Comparison of ENCODE assay signal across 25 mouse cellular contexts in the genomic region with DNA sequence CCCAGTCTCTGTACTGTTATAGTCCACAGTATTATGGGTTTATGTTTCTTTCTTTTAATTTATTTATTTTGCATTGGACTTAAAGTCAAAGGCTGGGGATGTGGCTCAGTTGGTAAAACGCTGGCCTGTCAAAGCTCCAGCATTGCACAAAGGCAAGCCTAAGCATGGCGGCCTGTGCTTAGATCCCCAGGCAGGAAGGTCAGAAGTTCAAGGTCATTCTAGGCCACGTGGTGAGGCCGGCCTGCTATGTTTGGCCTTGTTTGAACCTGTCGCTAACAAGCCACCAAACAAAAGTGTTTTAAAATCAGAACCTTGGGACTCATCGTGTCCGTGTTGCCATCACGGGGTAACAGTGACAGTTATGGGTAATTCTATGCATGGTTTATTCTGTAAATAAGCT. TPM values are rescaled to one million over a fixed set of nuclear protein-coding genes. Genes with fewer than 3 reads are reported as not detected.
DNase-seq lines count a peak whose midpoint lies in the region; ATAC-seq and TF ChIP-seq lines count a peak whose summit lies in the region.
"Had no signal": no experiment of that assay in that cellular context is flagged by ENCODE, and none has a peak within 500 bp of the region (broad histone marks: within the 10 kb centered on the region; RNA-seq: fewer than 3 reads in every experiment).

No protein-coding gene starts in this region.

- H3K79me2 ChIP-seq in heart, adult 2 months (replicated peaks; ENCODE audit: control insufficient read depth, insufficient read depth, low read length) = no peaks in the 10 kb centered on the region

- peak; percentile 91 for TF ChIP-seq EP300 in ES-Bruce4 (IDR thresholded peaks at IDR 0.05; ENCODE audit: insufficient read depth, low read depth, low read length)
- TF ChIP-seq EP300 in heart, adult 2 months (IDR thresholded peaks at IDR 0.05; ENCODE audit: insufficient read depth, low read depth, low read length) = no peak

- intact Hi-C loops in heart, postnatal 36 days (cut with DNase I) = no loop called here
- intact Hi-C loops in heart, adult 2 months (cut with DNase I) = no loop called here

- no peaks in the 10 kb centered on the region for H3K27me3 ChIP-seq in ES-Bruce4 (ENCODE audit: control insufficient read depth, insufficient read depth, low read length, poor library complexity, severe bottlenecking)
- no peaks in the 10 kb centered on the region for H3K27me3 ChIP-seq in midbrain, embryonic 14.5 days (ENCODE audit: control insufficient read depth, insufficient read depth, low read length)
- no peaks in the 10 kb centered on the region for H3K27me3 ChIP-seq in heart, adult 2 months (ENCODE audit: control insufficient read depth, insufficient read depth, low read length)
- H3K27me3 ChIP-seq: heart, embryonic 13.5 days; hindbrain, embryonic 12.5 days; intestine, embryonic 15.5 days; limb, embryonic 12.5 days had no signal

- no peak overlapping the region for H3K9ac ChIP-seq in ES-Bruce4 (ENCODE audit: low read depth, poor library complexity, severe bottlenecking)
- H3K9ac ChIP-seq in midbrain, embryonic 14.5 days (replicated peaks; ENCODE audit: low read length) = no peak overlapping the region
- H3K9ac ChIP-seq in heart, adult 2 months (ENCODE audit: low read depth, low read length) = no peak overlapping the region
- H3K9ac ChIP-seq: heart, embryonic 13.5 days; hindbrain, embryonic 12.5 days; intestine, embryonic 15.5 days; limb, embryonic 12.5 days had no signal

- no peaks in the 10 kb centered on the region for H3K36me3 ChIP-seq in ES-Bruce4 (ENCODE audit: control insufficient read depth, insufficient read depth, low read length, poor library complexity, severe bottlenecking)
- peaks cover 15% of the 10 kb centered on the region; the same call in 1 of the 2 replicates for H3K36me3 ChIP-seq in midbrain, embryonic 14.5 days (ENCODE audit: control insufficient read depth, insufficient read depth, low read length)
- no peaks in the 10 kb centered on the region for H3K36me3 ChIP-seq in heart, adult 2 months (ENCODE audit: control insufficient read depth, insufficient read depth, low read length)
- H3K36me3 ChIP-seq: intestine, embryonic 15.5 days; limb, embryonic 12.5 days had no signal

- 36% methylated on average over 8 of the region's 8 CpGs for WGBS in midbrain, embryonic 14.5 days
- WGBS in heart, adult 2 months = 72% methylated on average over 8 of the region's 8 CpGs

- peaks cover 1% of the 10 kb centered on the region for H3K4me1 ChIP-seq in ES-Bruce4 (ENCODE audit: control insufficient read depth, insufficient read depth, low read length)
- H3K4me1 ChIP-seq in midbrain, embryonic 14.5 days (ENCODE audit: control insufficient read depth, insufficient read depth, low read length) = peaks cover 8% of the 10 kb centered on the region
- no peaks in the 10 kb centered on the region for H3K4me1 ChIP-seq in heart, adult 2 months (ENCODE audit: control insufficient read depth, insufficient read depth, low read length)
- H3K4me1 ChIP-seq: heart, embryonic 13.5 days had no signal

- DNase-seq in heart, adult 11 months = peak; percentile 33
- no peak for DNase-seq in heart, postnatal 36 days
- DNase-seq in embryo, embryonic 10.5 days (ENCODE audit: low spot score) = peak; percentile 35
- DNase-seq in midbrain, embryonic 14.5 days = no peak
- DNase-seq in cerebellum, adult 11-12 months = no peak
- no peak for DNase-seq in heart, adult 2 months
- DNase-seq in adrenal gland, adult 8-10 months = no peak
- DNase-seq: adrenal gland, postnatal 25 days; cerebellum, adult 9-10 months; gastrocnemius, postnatal 10 days; heart, postnatal 14 days; kidney, adult 9 months; kidney, postnatal 14 days; lung, adult 18-20 months; lung, postnatal 10 days; right cerebral cortex, postnatal 25 days; spleen, adult 18-20 months had no signal

- TF ChIP-seq CTCF in ES-Bruce4 (IDR thresholded peaks at IDR 0.05; ENCODE audit: low read depth, low read length) = no peak
- no peak for TF ChIP-seq CTCF in heart, adult 2 months (IDR thresholded peaks at IDR 0.05)

- ATAC-seq in midbrain, embryonic 14.5 days (ENCODE audit: low FRiP score, low TSS enrichment) = no peak
- ATAC-seq: forebrain, embryonic 14.5 days; intestine, embryonic 15.5 days had no signal

- no peak overlapping the region for H3K4me2 ChIP-seq in midbrain, embryonic 14.5 days (ENCODE audit: low read length)
- H3K4me2 ChIP-seq: heart, embryonic 13.5 days; hindbrain, embryonic 12.5 days; intestine, embryonic 15.5 days; limb, embryonic 12.5 days; liver, embryonic 11.5 days had no signal

- H3K9me3 ChIP-seq in ES-Bruce4 (replicated peaks; ENCODE audit: control insufficient read depth, insufficient read depth, low read length, poor library complexity, severe bottlenecking) = 0 out of 2 replicates have a peak, but pooled peaks cover 3% of the 10 kb centered on the region
- no peaks in the 10 kb centered on the region for H3K9me3 ChIP-seq in midbrain, embryonic 14.5 days (ENCODE audit: control insufficient read depth, low read length)
- H3K9me3 ChIP-seq: heart, embryonic 13.5 days; hindbrain, embryonic 12.5 days; intestine, embryonic 15.5 days; limb, embryonic 12.5 days had no signal

- TF ChIP-seq POLR2A in ES-Bruce4 (IDR thresholded peaks at IDR 0.05; ENCODE audit: insufficient read depth, low read length) = no peak
- no peak for TF ChIP-seq POLR2A in heart, adult 2 months (IDR thresholded peaks at IDR 0.05; ENCODE audit: insufficient read depth, low read depth, low read length)

- H3K27ac ChIP-seq in ES-Bruce4 (ENCODE audit: insufficient read depth, low read length) = peak overlapping the region; percentile 73; the same call in 1 of the 2 replicates
- peak overlapping the region; percentile 50; the same call in 1 of the 2 replicates for H3K27ac ChIP-seq in midbrain, embryonic 14.5 days (replicated peaks; ENCODE audit: low read depth, low read length)
- H3K27ac ChIP-seq in heart, adult 2 months = no peak overlapping the region
- H3K27ac ChIP-seq: heart, embryonic 13.5 days; hindbrain, embryonic 12.5 days; intestine, embryonic 15.5 days; layer of hippocampus, adult 2 months; limb, embryonic 12.5 days had no signal

- no peak overlapping the region for H3K4me3 ChIP-seq in ES-Bruce4 (ENCODE audit: low read depth, low read length)
- no peak overlapping the region for H3K4me3 ChIP-seq in midbrain, embryonic 14.5 days (replicated peaks; ENCODE audit: low read depth, low read length)
- H3K4me3 ChIP-seq in heart, adult 2 months = no peak overlapping the region
- H3K4me3 ChIP-seq: heart, embryonic 13.5 days; hindbrain, embryonic 12.5 days; intestine, embryonic 15.5 days; layer of hippocampus, adult 2 months; limb, embryonic 12.5 days had no signal

RNA-seq across cellular contexts. Expression of gene Kit, which starts 51.6 kb away (rescaled TPM):
- 1 to 10 TPM; 2.4 to 4.0 TPM for total RNA-seq in heart, postnatal 36 days (2021)
- polyA plus RNA-seq in ES-Bruce4 (2011; ENCODE audit: insufficient read depth, insufficient read length, low read depth, missing spikeins) = 36.4 and 36.6 TPM in 2 replicates
- 34.3 and 41.1 TPM in 2 replicates for polyA plus RNA-seq in midbrain, embryonic 14.5 days (2014; fragmentation: Nextera tagmentation; extraction: Ambion mirVana)
- 1 to 10 TPM; 2.2 to 2.8 TPM for total RNA-seq in heart, adult 2 months (2021)
- polyA plus RNA-seq in heart, adult 2 months (2012; rRNA removed) = 5.4 and 7.0 TPM in 2 replicates
- total RNA-seq in adrenal gland, adult 8-10 months (2022) = 1 to 10 TPM in 3 of 4 experiments, under 1 TPM in 1; 0.99 to 2.0 (median 1.5) TPM

Comparison
In these comparisons a context has a peak if more than half of its experiments do, and no peak if none do; other contexts are left out.
1. DNase-seq: peak in heart, adult 11 months (single experiment) and embryo, embryonic 10.5 days (single experiment); none in heart, postnatal 36 days (0 of 2), midbrain, embryonic 14.5 days (single experiment), cerebellum, adult 11-12 months (single experiment), heart, adult 2 months (0 of 2) and adrenal gland, adult 8-10 months (single experiment).